Mouse (Mus musculus) hematopoietic stem cell, adult 5-6 weeks (primary cell): ENCODE measurements around the gene Alppl2. TPM values are rescaled to one million over a fixed set of nuclear protein-coding genes. Genes with fewer than 3 reads are reported as not detected.
A peak's percentile ranks its signal among the peaks of the same experiment; 100 is the strongest.

ENCODE experiments used
- ATAC-seq, 2 experiments: fragments of 125-278 bp in 1 of 2; replicated peaks in 1 of 2; 2 replicates each; pipeline ENCODE4 v1.8.0; 2016 to 2017; ENCODE audit warnings: inconsistent platforms in 2 of 2, mild to moderate bottlenecking in 2 of 2, moderate number of reproducible peaks in 2 of 2, low read depth in 1 of 2, moderate TSS enrichment in 1 of 2; ENCODE audit not compliant: low FRiP score in 2 of 2, poor library complexity in 2 of 2, severe bottlenecking in 2 of 2, insufficient read depth in 1 of 2, low TSS enrichment in 1 of 2
- total RNA-seq: library from RNA; stranded (forward); fragments of 172-1452, 232-1000 nt; gene quantifications from 2 replicates; pipeline ENCODE4 v1.2.3, GENCODE M21; 2017

Alppl2 gene
- total RNA-seq, 1 experiment from 2014 or later, result not detected

GRCm38 (mm10) chr1:87060913-87061312 is 28.8 kb downstream of the Alppl2 start:
- ATAC-seq, result no peak

DNA sequence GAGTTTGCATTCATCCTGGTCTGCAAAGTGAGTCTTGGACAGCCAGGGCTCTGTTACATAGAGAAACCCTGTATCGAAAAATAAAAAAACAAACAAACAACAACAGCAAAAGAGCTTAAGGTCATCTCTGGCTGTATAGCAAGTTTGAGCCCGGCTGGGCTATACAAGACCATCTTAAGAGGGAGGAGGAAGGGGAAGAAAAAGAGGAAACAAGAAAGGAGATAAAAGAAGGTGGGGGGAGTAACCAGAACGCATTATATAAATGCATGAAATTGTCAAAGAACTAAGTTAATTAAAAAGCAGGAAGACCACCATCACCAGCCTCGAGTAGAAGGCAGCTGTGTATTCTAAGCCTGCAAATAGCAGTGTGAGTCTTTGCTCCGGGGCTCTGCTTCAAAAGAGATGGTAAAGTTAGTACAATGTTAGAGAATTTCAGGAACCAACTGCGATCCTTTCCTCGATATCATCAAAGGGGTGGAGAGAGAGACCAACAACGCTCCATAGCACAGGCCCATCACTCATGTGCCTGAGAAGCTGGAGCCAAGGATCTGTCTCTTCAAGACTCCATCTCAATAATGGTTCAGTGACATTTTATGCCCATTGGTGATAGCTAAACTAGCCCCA is 30.6 kb downstream of the Alppl2 start:
- ATAC-seq, result no peak

GRCm38 (mm10) chr1:87057075-87057474 is 32.7 kb downstream of the Alppl2 start:
- ATAC-seq, result no peak

- ATAC-seq, result no peak
Observed at GRCm38 (mm10) chr1:87051369-87051768, 38.4 kb downstream of the Alppl2 start.

GRCm38 (mm10) chr1:87050700-87051099 is 39.0 kb downstream of the Alppl2 start:
- ATAC-seq, result no peak

GRCm38 (mm10) chr1:87050072-87050471 is 39.7 kb downstream of the Alppl2 start:
- ATAC-seq, result no peak

GRCm38 (mm10) chr1:87041814-87042438 is 47.8 kb downstream of the Alppl2 start:
- peak; percentile 49 to 62; a peak in 2 of 4 replicates for ATAC-seq

- peak; percentile 51 to 54; a peak in 2 of 4 replicates for ATAC-seq
Observed at GRCm38 (mm10) chr1:87041119-87041518, 48.6 kb downstream of the Alppl2 start.

DNA sequence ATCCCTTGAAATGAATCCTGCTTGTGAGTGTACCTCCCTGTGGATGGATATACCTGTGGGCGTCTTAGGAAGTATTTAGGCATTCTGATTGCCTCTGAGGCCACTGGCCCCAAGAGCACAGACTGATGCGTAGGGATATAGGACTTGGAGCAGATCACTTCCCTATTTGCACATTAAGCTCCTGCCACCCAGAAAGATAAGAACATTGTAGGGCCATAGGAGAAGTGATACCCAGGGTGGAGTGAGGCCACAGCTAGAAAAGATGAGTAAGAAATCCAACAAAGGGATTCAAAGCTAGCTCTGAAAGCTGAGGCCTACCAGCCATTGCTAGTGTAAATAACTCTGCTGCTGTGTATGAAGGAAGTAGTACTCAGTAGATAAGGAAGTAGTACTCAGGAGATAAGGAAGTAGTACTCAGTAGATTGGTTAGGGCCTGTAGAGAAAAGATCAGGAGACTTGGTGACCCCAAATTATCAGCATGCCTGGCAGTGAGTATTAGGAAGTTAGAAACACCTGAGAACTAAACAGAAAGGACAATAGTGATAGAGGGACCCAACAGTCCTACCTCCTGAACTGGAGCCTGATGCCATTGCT is 51.2 kb downstream of the Alppl2 start:
- no peak for ATAC-seq

Other genes starting within 250 kb of the Alppl2 start
- gene Alpi, start 11.7 kb upstream of the Alppl2 start, total RNA-seq, result not detected in 2 replicates
- not detected in 2 replicates for gene Akp3, start 35.0 kb upstream of the Alppl2 start, total RNA-seq
- gene Ecel1, start 66.6 kb upstream of the Alppl2 start, total RNA-seq, result not detected in 2 replicates
- not detected in 2 replicates for gene Prss56, start 93.4 kb upstream of the Alppl2 start, total RNA-seq
- not detected in 2 replicates for gene Chrnd, start 100.7 kb upstream of the Alppl2 start, total RNA-seq
- not detected in 2 replicates for gene Chrng, start 114.7 kb upstream of the Alppl2 start, total RNA-seq
- gene Eif4e2, start 124.0 kb upstream of the Alppl2 start, total RNA-seq, result 123 and 155 TPM in 2 replicates
- not detected in 2 replicates for gene Efhd1, start 174.4 kb upstream of the Alppl2 start, total RNA-seq
- gene Gigyf2, start 237.1 kb upstream of the Alppl2 start, total RNA-seq, result 109 and 147 TPM in 2 replicates